In genomic region chr4:111653451-111653850, GRCm38 (mm10) we compare ENCODE assay signal across 20 mouse cellular contexts.
"Had no signal": no experiment of that assay in that cellular context is flagged by ENCODE, and none has a peak within 500 bp of the region (broad histone marks: within the 10 kb centered on the region; RNA-seq: fewer than 3 reads in every experiment).

No protein-coding gene starts in this region.

- H3K4me2 ChIP-seq: liver, embryonic 13.5 days; midbrain, embryonic 12.5 days; midbrain, embryonic 15.5 days; neural tube, embryonic 12.5 days; neural tube, embryonic 15.5 days had no signal

- DNase-seq: kidney, postnatal 25 days; layer of hippocampus, postnatal 36 days; liver, embryonic 13.5 days; lung, adult 2 months; lung, postnatal 14 days; lung, postnatal 4 days; right cerebral cortex, adult 18-20 months; right cerebral cortex, postnatal 14 days; right cerebral cortex, postnatal 4 days; thymus, adult 2 months; thymus, postnatal 14 days; thymus, postnatal 4 days had no signal

- H3K36me3 ChIP-seq: liver, embryonic 13.5 days; midbrain, embryonic 12.5 days; midbrain, embryonic 15.5 days; neural tube, embryonic 12.5 days; neural tube, embryonic 15.5 days had no signal

- H3K4me3 ChIP-seq: layer of hippocampus, adult 2 months; left cerebral cortex, adult 2 months; liver, embryonic 13.5 days; midbrain, embryonic 12.5 days; midbrain, embryonic 15.5 days; neural tube, embryonic 12.5 days; neural tube, embryonic 15.5 days had no signal

- H3K9me3 ChIP-seq: liver, embryonic 13.5 days; midbrain, embryonic 12.5 days; midbrain, embryonic 15.5 days; neural tube, embryonic 12.5 days; neural tube, embryonic 15.5 days had no signal

- ATAC-seq: midbrain, embryonic 15.5 days had no signal

- H3K27ac ChIP-seq: kidney, postnatal 0 days; layer of hippocampus, adult 2 months; left cerebral cortex, adult 2 months; liver, embryonic 13.5 days; midbrain, embryonic 12.5 days; midbrain, embryonic 15.5 days; neural tube, embryonic 12.5 days; neural tube, embryonic 15.5 days; stomach, postnatal 0 days had no signal

- H3K4me1 ChIP-seq: liver, embryonic 13.5 days; midbrain, embryonic 12.5 days; neural tube, embryonic 12.5 days; neural tube, embryonic 15.5 days had no signal

- H3K27me3 ChIP-seq: liver, embryonic 13.5 days; midbrain, embryonic 12.5 days; midbrain, embryonic 15.5 days; neural tube, embryonic 12.5 days; neural tube, embryonic 15.5 days had no signal

- H3K9ac ChIP-seq: liver, embryonic 13.5 days; midbrain, embryonic 12.5 days; midbrain, embryonic 15.5 days; neural tube, embryonic 12.5 days; neural tube, embryonic 15.5 days had no signal
